Comparison of ENCODE assay signal across 16 mouse cellular contexts in the genomic region with DNA sequence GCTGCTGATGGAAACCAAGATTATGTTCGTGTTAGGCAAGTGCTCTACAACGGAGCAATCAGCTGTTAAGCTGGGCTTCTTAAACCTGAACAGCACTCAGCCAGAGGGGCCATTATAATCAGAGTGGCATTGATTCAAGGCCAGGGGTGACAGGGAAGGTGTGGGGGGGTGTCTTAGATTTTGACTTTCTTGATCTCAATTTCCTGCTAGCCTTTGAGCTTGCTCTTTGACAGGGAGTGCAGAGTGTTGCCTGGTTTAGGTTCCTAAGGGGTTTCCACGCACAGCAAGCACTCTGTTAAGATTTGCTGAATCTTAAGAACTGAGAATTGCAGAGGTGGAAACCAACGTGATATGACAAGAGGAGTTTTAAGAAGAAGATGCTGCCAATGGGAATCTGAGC. TPM values are rescaled to one million over a fixed set of nuclear protein-coding genes. Genes with fewer than 3 reads are reported as not detected.
"Had no signal": no experiment of that assay in that cellular context is flagged by ENCODE, and none has a peak within 500 bp of the region (broad histone marks: within the 10 kb centered on the region; RNA-seq: fewer than 3 reads in every experiment).

No protein-coding gene starts in this region.

- H3K36me3 ChIP-seq: kidney, embryonic 15.5 days; liver, embryonic 15.5 days; midbrain, embryonic 10.5 days; midbrain, embryonic 15.5 days had no signal

- H3K4me3 ChIP-seq: kidney, embryonic 15.5 days; liver, embryonic 15.5 days; midbrain, embryonic 10.5 days; midbrain, embryonic 15.5 days had no signal

- DNase-seq: kidney, adult 2 months; kidney, postnatal 14 days; lung, adult 2 months; lung, postnatal 36 days; right cerebral cortex, adult 18-20 months; right cerebral cortex, postnatal 25 days; thymus, adult 18-20 months had no signal

- H3K27ac ChIP-seq: kidney, embryonic 15.5 days; liver, embryonic 15.5 days; midbrain, embryonic 10.5 days; midbrain, embryonic 15.5 days had no signal

RNA-seq across cellular contexts. Expression of gene Il18r1, which starts 11.4 kb away (rescaled TPM):
- total RNA-seq: layer of hippocampus, adult 8-10 months; layer of hippocampus, postnatal 14 days; left cerebral cortex, adult 18-20 months had no signal
- polyA plus RNA-seq: midbrain, embryonic 10.5 days; midbrain, embryonic 15.5 days; neural tube, embryonic 14.5 days had no signal

RNA-seq across cellular contexts. Expression of gene Il18rap, which starts 38.4 kb away (rescaled TPM):
- total RNA-seq: left cerebral cortex, postnatal 36 days had no signal

RNA-seq across cellular contexts. Expression of gene Il1rl1, which starts 47.4 kb away (rescaled TPM):
- polyA plus RNA-seq: midbrain, embryonic 10.5 days; neural tube, embryonic 14.5 days had no signal
